Mouse (Mus musculus) lung, adult 2 months (tissue): ENCODE measurements around the gene Sox5.

Experiments used
- CTCF ChIP-seq: fragments of 200-500 bp; IDR thresholded peaks from 2 replicates; pipeline ENCODE4 v1.5.1; 2011; ENCODE audit warnings: mild to moderate bottlenecking, low read length, control low read depth; ENCODE audit not compliant: insufficient read depth
- POLR2A ChIP-seq: fragments of 200-500 bp; IDR thresholded peaks from 2 replicates; pipeline ENCODE4 v1.6.1; 2011; ENCODE audit warnings: low read depth, mild to moderate bottlenecking, control low read depth, low read length, borderline replicate concordance; ENCODE audit errors: extremely low read depth

- no peak for TF ChIP-seq CTCF
- no peak for TF ChIP-seq POLR2A
These were observed 21.3 kb upstream of the Sox5 start for GRCm38 (mm10) chr6:144803063-144803462.
